Mouse (Mus musculus) thymus, postnatal 10 days (tissue): Measurements from ENCODE around the gene Higd1b.

ENCODE experiments used
- DNase-seq, 2 experiments: peaks; one replicate each; pipeline ENCODE4 v3.0.0; 2021; ENCODE audit warnings: low spot score in 2 of 2

Gene Higd1b

DNA sequence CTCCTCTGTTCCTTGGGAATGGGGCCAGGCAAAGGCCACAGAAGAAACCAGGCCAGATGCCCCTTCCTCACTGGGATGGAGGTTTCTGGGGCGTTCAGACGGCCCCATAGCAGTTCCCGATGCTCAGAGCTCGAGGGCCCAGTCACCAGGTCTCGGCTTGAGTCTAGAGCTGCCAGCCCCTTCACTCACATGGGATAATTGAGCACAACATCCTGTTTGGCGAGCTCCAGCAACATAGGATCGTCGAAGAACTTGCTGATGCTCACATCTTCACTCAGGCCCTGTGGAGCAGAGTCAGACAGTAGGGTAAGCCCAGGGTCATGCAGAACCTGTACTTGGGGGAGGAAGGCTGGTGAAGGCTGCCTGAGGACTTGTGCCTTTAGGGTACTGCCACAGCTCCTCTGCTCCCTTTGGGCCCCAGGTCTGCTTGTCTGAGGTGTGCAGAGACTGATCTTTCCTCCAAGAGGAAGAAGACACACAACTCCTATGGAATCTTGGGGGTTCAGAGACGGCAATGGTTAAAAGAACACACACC, 3.0 kb downstream of the Higd1b start:
- no peak for DNase-seq

- no peak for DNase-seq
These were observed 10.3 kb downstream of the Higd1b start for GRCm38 (mm10) chr11:102845926-102846325.

DNA sequence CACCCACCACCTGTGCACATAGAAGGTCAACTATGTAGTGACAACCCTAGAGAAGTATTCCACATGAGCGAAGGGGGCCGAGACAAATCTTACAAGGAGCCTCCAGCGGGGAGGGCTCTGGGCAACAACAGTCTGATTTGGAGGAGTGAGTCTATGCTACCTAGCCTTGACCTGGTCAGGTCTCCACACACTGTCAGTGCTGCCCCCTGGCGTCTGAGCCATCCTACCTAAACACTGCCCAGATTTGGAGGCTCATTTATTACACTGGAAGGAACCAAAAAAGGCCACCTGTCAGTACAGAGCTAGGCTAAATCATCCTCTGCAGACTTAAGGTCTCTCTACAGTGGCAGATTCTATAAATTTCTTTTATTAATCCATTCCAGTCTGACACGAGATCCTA, 16.2 kb downstream of the Higd1b start:
- peak in 1 of 2 experiments; percentile 57 for DNase-seq

GRCm38 (mm10) chr11:102853760-102854159, 18.1 kb downstream of the Higd1b start:
- DNase-seq, result peak in 1 of 2 experiments; percentile 13

- no peak for DNase-seq
These were observed 20.3 kb downstream of the Higd1b start for GRCm38 (mm10) chr11:102855941-102856340.

DNA sequence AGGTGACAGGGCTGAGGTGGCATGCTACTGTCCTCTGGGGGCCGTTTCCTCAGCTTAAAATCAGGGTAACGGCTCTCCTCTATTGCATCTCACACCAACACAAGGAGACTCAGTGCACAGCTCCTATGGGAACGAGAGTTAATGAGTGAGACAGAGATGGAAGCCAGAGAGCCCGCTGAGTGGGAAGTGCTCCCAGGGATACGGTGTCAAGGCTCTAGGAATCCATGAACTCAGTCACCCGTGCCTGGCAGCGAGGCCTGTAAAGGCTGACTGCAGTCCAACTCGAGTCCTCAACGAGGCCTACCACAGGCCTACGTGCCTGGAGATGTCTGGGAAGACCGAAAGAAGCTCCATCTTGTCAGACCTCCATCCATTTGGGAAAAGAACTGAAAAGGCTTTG, 23.3 kb downstream of the Higd1b start:
- no peak for DNase-seq

DNA sequence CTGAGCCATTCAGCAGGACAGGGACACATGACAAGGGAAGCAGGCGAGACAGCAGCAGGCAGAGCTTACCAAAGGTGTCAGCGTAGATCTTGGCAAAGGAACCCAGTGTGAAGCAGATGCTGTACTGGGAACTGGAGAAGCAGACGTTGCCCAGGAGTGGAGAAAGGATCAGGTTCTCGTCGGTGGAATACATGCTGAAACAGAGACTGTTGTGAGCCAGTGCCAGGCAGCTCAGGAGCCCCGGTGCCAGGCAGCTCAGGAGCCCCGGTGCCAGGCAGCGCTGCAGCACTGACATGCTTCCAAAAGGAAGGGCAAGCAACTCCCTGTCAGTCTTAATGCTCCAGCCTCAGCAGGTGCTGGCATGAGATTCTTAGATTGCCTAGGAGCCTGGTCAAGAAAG, 24.3 kb downstream of the Higd1b start:
- no peak for DNase-seq

DNA sequence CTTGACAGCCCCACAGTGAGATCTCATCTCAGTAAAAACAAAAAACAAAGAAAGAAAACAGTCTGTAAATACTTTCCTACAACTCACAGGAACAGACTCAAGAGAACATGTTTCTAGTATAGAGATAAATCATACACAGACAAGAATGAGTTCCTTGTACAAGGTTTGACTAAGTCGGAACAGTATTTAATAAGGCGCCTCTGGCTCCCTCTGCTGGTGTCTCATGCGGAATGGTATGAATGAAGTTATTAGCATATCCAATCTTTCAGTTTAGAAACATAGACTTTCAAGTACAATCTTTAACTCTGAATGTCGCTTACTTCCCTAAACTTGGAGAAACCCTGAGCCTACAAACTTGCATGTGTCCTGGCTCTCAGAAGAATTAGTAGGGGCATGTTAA, 28.6 kb downstream of the Higd1b start:
- peak in 1 of 2 experiments; percentile 63 for DNase-seq

DNA sequence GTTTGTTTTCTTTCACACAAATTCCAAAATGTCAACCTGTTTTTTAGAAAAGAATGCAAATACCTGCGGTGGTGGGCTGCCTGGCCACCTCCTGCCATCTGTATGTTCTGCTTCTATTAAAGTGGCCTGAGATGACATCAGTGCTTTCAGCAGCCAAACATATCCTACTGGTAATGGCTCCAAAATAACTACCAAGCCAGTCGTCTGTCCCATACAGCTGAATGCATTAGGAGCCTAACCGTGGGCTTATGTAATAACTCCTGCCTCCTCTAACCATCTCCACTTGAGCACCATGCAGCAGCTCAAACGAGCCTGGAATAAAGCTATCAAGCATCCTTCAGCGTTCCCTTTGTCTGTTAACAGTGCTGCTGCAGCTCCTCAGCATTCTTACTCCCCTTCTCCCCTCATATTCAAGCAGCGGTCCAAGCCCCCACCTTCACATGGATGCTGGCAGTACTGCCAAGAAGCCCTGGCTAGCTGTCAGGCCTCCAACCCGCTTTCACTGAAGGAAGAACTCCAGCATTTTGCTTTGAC, 39.2 kb downstream of the Higd1b start:
- no peak for DNase-seq

GRCm38 (mm10) chr11:102879558-102879957, 43.9 kb downstream of the Higd1b start:
- DNase-seq, result no peak

- peak; percentile 88 to 94 for DNase-seq
These were observed 45.1 kb downstream of the Higd1b start, which contains the start of the genes Eftud2 and Ccdc103 for GRCm38 (mm10) chr11:102880585-102881313. Gene Eftud2, minus strand, starts transcription at chr11:102880985. Gene Ccdc103, plus strand, starts transcription at chr11:102881204.

- no peak for DNase-seq
These were observed 45.9 kb downstream of the Higd1b start for GRCm38 (mm10) chr11:102881314-102882198.

DNA sequence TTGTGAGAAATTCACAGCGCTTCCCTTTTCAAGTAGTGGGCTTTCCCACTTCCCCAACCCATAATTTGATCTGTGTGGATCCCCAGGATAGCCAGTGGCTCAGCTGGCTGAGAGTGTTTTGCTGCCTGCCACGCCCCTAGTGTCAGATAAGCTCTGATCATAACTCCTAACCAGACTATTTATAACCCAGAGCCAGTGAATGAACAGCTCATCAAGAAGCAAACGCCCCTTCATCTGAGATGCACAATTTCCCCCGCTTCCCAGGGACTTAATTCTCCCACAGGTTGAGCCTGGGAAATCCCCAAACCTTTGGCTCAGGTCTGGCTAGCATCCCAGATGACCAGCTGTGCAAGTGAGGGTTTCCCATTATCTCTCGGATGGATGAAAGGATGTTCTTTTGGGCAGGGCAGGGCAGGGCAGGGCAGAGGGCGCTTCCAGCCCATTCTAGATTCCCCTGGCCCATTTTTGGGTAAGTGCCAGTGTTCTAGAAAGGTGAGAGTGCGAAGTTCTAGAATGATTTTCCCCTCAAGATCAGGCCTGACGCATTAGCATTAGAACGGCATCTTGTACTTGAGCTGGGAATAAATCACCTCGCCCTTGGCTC, 49.1 kb downstream of the Higd1b start, which contains the start of gene Fam187a:
Fam187a (plus strand) TSS at position 554 of the 604 bp plus-strand sequence.
- no peak for DNase-seq

DNA sequence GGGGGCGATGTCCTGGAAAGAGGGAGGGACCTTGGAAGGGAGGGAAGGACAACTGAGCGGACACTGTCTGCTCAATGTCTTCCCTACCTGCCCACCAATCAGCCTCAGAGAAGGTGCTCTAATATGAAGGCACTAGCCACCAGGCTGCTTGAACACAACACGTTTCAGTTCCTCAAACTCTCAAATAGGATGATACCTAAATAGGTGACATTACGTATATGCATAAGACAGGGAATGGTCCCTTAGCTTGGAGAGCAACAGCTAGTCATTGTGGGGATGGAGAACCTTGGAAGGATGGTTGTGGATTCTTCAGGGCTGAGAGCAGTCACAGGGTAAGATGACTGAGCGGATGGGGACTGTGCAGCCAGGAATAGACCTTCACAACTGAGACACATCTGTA, 51.8 kb downstream of the Higd1b start:
- DNase-seq, result no peak
